Mouse (Mus musculus) erythroblast, embryonic 14.5 days (primary cell): ENCODE measurements around the gene Rab23.

Source experiments
- GATA1 ChIP-seq: IDR thresholded peaks from 2 replicates; pipeline ENCODE4 v1.6.1; 2012; ENCODE audit warnings: low read length, inconsistent platforms, mixed read lengths
- TAL1 ChIP-seq: IDR thresholded peaks from 3 replicates; pipeline ENCODE4 v1.6.1; 2012; ENCODE audit warnings: low read length, inconsistent platforms, mixed read lengths

DNA sequence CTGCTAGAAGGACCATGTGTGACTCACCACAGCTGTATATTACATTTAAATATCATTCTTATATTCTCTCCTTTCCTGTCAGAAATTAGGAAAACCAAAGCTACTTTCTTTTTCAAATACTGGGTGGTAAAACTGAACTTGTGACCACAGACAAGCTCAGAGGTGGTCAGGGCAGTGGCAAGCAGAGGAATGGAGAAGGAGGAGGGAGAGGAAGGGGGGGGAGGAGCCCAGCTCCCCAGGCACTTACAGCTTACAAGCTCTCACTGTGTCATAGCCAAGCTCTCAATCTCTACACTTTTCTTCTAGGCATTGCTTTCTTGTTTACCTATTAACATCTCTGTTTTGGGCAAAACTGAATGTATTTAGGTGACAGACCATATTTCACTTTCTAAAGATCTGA is 49.1 kb downstream of the Rab23 start:
- TF ChIP-seq GATA1 (no peak), TAL1 (no peak)
